Mouse (Mus musculus): ENCODE measurements around the gene Atp1a4.

The Atp1a4 gene

DNA sequence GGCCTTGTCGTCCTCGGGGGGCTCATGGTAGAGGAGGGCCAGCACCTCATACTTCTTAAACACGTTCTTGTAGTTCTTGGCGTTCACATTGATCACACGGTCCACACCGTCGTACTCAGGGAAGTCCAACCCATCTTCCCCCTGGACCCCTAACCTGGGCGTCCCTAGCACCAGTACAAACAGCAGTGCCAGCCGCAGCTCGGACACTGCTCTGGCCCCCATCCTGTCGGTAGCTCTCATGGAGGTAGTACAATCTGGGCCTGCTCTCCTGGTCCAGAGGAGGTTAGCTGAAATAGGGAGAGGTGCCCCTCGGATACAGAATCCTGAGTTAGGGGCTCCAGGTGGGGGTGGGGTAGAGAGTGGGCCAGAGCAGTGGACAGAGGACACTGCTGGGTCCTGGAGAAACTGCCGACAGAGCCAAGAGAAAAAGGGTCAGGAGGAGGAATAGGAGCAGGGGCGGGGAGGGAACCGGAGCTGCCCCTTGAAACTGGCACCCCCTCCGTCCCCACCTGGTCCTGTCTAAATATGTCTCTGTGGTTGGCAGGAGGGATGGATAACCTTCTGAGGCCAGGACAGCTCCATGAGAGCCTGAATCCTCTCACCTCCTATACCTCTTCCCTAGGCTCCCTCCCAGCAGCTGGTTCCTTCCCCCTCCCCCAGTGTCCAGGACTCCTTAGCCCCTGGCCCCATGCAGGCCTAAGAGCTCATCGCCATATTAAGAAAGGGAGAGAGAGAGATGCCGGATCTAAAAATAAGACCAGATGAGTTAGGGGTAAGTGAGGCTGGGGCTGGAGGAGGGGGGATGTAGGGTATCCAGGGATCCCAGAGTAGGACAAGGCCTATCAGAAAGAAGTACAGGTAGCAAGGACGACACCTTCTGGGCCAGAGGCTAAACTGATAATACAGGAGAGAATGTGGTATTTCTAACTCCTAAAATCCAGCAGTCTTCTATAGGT is 38.5 kb downstream of the Atp1a4 start, which contains the start of gene Casq1:
Gene Casq1, minus strand, starts transcription at position 418 of the 956 bp plus-strand sequence.
- no peak for DNase-seq (ENCODE audit: low spot score)

DNA sequence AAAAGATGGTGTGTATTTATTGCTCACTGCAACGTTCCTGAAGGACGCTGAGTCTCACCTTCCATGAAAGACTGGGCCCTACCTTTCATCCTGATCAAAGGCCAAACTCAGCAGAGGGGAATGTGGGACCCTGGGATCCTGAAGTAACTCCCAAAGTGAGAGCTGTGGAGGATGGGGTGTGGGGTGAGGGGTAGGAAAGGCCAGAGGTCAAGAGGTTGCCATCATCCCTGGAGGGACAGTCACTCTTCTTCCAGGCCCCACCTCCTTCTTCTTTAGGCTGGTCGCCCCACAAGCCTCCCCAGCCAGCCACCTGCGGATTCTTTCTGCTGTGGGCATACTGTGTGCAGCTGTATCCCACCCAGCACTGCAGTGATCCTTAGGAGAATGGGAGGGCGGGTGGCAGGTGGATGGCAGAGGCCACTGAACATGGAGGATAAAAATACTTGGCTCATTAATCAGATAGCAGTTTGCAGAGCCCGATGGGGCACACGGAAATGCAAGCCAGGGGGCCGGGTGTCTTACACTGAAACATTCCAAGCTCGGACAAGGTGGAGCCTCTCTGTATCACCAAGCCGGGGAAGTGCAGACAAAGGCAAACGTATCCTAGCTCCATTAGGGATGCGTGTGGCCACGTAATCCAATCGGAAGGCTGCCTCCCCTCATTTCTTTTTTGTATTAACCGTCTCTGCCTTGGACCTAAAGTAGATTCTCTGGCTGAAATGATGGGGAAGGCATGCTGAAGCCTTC is 39.9 kb downstream of the Atp1a4 start:
- no peak for DNase-seq (ENCODE audit: low spot score)

- peak; percentile 96 for DNase-seq (ENCODE audit: low spot score)
These were observed 41.1 kb downstream of the Atp1a4 start for GRCm38 (mm10) chr1:172217148-172217547.

GRCm38 (mm10) chr1:172214748-172215147 is 43.5 kb downstream of the Atp1a4 start:
- DNase-seq (ENCODE audit: low spot score), result no peak

DNA sequence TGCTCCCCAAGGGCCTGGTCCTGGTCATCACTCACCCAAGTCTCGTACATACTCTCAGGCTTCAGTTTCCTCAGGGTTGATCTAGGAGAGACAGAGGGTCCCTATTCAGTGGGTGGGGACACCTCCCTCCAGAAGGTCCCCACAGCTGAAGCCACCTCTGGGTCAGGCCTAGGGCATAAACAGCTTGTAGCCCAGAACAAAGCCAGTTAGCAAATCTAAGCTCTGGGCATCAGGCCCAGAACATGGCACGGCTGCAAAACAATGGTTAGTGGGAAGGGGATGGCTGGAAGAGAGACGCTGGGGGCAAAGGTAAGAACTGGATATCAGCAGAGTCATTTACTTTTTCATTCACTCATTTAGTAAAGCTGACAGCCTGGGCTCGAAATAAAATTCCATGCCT is 44.4 kb downstream of the Atp1a4 start:
- no peak for DNase-seq (ENCODE audit: low spot score)

GRCm38 (mm10) chr1:172212776-172213175 is 45.4 kb downstream of the Atp1a4 start:
- DNase-seq (ENCODE audit: low spot score), result no peak

- DNase-seq (ENCODE audit: low spot score), result no peak
These were observed 51.1 kb downstream of the Atp1a4 start for GRCm38 (mm10) chr1:172207111-172207584.

DNA sequence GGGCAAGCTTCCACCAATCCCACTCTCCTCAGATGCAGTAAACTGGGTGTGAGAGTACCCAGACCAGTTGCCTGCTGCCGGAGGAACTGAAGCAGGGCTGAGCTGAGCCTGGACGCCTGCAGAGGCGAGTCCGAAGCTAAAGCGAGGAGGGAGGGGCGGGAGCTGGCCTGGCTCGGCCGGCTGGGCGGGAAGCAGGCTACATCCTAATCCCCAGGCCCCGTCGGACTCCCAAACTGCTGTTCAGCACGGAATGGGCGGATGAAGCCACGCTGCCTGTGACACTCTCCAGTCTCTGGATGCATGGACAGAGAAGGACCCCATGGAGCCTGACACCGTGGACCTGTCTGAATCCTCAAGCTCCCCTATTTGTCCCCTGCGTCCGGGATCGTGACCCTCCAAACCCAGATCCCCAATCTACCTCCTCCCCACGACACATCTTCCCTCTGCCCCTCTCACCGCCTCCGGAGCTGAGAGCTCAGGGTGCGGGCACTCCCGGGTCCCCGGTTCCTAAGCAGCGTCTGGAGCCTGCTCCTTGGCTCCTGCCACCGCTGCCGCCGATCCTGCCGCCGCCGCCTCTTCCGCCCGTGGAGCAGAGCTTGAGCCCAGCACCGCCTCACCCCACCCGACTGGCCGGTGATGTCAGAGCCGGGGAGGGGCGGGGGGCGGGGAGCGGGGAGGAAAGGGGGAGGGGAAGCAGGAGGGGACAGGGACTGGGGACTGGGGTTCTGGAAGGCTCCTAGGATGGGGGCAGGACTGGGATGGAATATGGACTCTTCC is 51.9 kb downstream of the Atp1a4 start, which contains the start of gene Pea15a:
Gene Pea15a, minus strand, starts transcription at position 664 of the 777 bp plus-strand sequence.
- peak; percentile 73 for DNase-seq (ENCODE audit: low spot score)

- DNase-seq (ENCODE audit: low spot score), result no peak
These were observed 52.5 kb downstream of the Atp1a4 start for GRCm38 (mm10) chr1:172205741-172206087.

DNA sequence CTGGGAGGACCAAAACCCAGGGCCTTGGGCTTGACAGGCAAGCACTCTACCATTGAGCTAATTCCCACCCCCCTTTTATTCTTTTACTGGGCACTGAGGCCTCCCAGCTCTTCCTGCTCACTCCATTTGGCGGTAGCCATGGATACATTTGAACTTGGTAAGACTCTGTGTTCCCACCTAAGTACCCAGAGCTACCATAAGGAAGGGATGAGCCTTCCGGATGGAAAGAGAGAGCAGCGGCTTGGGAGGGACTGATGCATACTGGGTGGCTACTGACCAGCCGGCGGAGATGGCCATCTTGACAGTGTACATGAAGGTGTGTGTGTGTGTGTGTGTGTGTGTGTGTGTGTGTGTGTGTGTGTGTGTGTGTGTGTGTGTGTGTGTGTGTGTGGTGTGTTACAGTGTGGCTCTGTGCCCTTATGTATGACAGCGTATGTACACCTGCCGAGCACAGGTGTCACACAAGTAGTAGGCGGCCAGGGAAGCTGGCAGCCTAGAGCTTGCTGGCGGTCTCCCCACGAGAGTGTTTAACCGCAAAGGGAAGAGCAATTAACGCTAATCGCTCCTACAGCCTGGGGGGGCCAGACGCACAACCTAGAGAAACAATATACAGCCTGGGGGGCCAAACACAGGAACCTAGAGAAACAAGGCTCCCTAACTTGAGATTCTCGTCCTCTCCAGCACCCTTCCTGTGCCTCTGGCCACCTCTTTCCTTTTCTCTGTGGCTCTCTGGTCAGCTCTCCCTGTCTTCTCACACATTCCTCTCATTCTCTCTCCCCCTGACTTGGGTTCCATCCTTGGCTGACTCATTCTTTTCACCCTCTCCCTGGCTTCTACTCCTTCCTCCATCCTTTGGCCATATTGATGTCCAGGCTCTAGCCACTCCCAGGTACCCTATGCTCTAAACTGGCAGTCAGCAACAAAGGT is 53.1 kb downstream of the Atp1a4 start:
- DNase-seq (ENCODE audit: low spot score), result no peak

DNA sequence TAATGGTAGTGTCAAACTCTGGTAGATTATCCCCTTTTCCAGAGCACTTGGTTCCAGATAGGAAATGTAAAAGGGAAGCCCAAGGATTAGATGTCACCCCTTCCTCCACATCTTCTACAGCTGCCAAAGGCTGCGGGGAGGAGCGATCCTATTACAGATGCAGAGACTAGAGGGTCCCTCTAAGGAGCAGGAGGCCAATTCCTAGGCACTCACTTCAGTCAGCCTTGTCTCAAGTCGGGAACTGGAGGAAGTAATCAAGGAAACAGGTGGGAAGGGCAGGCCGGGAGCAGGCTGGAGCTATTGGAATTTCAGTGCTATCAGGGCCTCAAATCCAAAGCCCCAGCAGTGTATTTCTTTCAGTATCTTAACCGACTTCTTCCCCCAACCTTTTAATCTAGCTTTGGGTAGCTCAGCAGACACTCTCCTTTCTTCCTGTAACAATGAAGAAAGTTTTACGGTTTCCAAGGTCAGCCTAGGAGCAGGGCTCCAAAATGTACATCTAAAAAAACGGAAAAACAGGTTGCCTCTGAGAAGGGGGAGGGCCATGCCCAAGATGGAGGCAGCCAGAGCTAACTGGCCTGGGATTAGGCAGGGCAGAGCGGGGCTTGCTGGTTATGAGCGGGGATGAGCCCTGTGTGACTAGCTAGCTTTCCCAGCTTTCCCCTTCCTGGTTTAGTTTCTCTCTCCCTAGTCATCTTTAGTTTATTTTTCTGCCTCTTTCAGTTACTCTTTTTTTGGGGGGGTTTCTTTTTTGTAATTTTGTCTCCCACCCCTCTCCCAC is 54.0 kb downstream of the Atp1a4 start:
- no peak for DNase-seq (ENCODE audit: low spot score)

GRCm38 (mm10) chr1:172203566-172203965 is 54.6 kb downstream of the Atp1a4 start:
- no peak for DNase-seq (ENCODE audit: low spot score)

GRCm38 (mm10) chr1:172202894-172203522 is 55.2 kb downstream of the Atp1a4 start:
- no peak for DNase-seq (ENCODE audit: low spot score)

DNA sequence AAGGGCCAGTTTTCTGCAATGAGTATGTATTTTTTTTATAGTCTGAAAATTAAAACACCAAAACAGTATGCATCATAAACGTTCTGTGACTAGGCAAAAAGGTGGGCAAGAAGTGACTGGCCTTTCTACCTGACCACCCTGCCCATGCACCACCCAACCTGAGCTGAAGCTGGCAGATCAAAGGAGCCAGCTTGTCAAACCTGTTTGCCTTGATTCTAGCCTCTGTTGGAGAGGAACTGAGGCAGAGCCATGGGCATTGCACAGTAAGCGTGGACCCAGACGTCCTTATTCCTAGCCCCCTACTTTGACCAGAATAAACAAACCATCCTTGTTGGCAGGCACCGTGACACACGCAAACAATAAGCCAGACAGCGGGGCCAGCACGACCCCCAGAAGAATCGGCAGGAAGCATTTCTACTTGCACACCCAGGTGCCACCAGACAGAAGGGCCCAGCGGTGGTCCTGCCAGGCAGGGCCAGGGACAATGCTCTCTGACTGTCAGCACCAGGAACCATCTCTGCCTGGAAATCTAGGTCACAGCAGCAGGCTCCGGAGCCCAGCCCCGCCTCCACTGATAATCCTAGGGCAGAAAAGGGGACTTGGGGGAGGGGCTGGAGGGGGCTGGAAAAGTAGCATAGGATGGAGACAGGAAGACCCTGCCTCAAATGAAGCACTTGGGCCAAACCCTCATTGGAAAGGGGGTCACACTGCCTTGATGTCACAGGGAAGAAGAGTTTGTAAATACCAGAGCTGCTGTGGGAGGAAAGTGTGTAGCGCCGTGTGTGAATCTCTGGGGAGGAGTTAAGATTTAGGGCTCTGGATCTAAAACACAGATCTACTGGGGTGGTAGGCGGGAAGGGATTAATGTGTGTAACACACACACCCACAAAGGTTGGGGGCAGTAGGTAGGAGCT is 56.0 kb downstream of the Atp1a4 start:
- DNase-seq (ENCODE audit: low spot score), result no peak

- DNase-seq (ENCODE audit: low spot score), result no peak
These were observed 57.3 kb downstream of the Atp1a4 start for GRCm38 (mm10) chr1:172200871-172201447.

GRCm38 (mm10) chr1:172200161-172200560 is 58.1 kb downstream of the Atp1a4 start:
- no peak for DNase-seq (ENCODE audit: low spot score)

GRCm38 (mm10) chr1:172198996-172199395 is 59.2 kb downstream of the Atp1a4 start:
- DNase-seq (ENCODE audit: low spot score), result no peak

GRCm38 (mm10) chr1:172198316-172198715 is 59.9 kb downstream of the Atp1a4 start:
- DNase-seq (ENCODE audit: low spot score), result no peak

Data from ovary, postnatal 14 days (tissue).